Mouse (Mus musculus) layer of hippocampus, postnatal 10 days (tissue): Measurements from ENCODE around the gene Cbl. TPM values are rescaled to one million over a fixed set of nuclear protein-coding genes. Genes with fewer than 3 reads are reported as not detected.

ENCODE experiments used
- DNase-seq, 2 experiments: peaks; one replicate each; pipeline ENCODE4 v3.0.0; 2021; ENCODE audit warnings: low spot score in 2 of 2
- long read RNA-seq: library from polyadenylated mRNA; stranded (forward); transcript quantifications from one replicate; pipeline ENCODE4 v2.0.0, GENCODE M21; 2023
- total RNA-seq, 2 experiments: library from RNA; stranded (reverse); gene quantifications; 2 replicates each; pipeline ENCODE4 v1.2.3; 2021

Cbl gene
- 10 to 100 TPM; 55.1 to 58.4 TPM for total RNA-seq
- long read RNA-seq, partial matches to known transcripts = 0 of 1 reads
- long read RNA-seq, other reads (novel, unspliced or antisense) = 1 of 1 reads

DNA sequence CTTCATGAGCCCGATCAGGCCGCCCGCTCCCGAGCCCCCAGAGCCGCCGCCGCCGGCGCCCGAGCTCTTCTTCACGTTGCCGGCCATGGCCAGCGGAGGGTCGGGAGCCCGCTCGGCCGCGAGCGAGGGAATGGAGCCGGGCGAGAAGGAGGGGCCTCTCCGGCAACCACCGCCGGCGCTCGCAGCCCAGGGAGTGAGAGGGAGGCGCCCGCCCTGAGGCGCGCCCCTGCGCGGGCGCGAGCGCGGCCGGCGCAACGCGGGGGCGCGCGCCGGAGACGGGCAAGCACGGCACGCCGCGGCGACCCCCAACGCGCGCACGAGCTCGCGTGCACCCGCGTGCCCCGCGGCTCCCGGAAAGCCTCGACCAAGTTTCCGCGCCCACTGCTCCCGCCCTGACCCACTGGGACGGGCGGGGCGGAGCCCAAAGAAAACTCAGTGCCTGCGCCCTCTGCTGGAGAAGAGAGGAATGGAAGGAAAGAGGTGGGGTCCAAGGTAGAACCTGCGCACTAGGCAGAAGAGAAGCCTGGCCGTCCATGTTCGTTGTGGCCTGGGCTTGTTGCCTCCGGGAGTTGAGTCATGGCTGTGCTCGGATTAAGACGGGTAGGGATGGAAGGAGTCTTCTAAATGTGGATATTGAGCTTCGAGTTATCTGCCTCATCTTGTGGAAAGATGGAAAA lies at the start of gene Cbl:
Gene Cbl (minus strand): TSS at position 248 of the 677 bp plus-strand sequence.
- peak; percentile 100 for DNase-seq

DNA sequence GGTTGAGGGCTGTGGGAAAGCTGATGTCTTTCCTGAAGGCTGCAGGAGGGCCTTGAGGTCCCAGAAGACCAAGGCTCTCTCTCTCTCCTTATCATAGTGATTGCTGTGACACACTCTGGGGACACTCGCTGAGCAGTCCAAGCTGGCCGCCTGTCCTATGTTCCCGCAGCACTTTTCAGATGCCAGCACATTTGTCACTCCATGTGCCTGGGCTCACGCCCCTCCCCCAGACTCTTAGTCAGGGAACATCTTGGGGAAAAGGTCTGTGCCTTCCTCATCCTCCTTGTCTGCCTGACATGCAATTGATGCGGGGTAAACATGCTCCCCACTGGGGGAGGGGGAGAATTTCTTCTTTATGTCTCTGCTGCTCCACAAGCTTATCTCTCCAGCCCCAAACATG lies 49.3 kb upstream of the Cbl start:
- DNase-seq = no peak

DNA sequence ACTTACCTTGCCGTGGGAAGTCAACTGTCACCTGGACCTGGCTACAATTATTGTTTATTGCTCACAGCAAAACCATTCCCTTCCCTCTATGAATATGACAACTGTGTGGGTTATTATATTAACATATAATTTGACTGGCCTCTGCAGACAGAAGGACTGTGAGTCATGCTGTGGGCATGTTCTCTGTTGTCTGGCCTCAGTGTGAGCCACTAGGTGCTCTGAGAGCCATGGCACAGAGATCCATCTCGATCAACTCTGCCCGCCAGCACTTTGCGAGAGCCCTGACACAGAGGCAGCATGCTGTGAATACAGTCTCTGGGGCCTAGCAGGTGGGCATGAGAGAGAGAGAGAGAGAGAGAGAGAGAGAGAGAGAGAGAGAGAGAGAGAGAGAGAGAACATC lies 36.1 kb upstream of the Cbl start:
- DNase-seq = no peak

DNA sequence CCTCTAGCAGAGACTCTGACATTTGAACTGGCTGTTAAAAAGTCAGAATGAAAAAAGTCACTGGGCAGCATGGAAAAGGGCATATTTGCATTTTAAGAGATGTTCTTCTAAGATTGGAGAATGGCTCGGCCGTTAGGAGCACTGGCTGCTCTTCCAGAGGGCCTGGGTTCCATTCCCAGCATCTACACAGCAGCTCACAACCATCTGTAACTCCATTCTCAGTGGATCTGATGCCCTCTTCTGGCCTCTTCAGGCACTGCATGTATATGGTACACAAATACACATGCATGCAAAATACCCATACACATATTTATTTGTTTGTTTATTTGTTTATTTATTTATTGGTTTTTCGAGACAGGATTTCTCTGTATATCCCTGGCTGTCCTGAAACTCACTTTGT lies 35.2 kb upstream of the Cbl start:
- no peak for DNase-seq

DNA sequence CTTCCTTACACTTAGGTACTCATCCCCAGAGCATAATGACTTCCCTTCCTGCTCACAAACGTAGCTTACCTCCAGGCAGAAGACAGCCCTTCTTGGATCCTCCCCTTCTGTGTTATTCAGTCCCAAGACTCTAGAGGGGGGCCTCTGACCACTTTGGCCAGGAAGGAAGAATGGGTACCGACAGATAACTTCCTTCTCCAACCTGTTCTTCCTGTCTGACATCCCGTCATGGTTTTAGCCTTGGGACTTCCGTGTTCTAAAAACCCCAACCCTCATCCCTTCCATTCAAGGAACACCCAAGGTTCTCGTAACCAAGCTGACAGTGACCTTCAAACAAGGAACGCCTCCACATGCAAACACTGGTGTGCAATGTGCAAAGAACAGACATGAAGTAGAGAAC lies 34.6 kb upstream of the Cbl start, which contains the start of gene Nlrx1:
Gene Nlrx1 (minus strand): TSS at position 168 of the 400 bp plus-strand sequence.
- no peak for DNase-seq

DNA sequence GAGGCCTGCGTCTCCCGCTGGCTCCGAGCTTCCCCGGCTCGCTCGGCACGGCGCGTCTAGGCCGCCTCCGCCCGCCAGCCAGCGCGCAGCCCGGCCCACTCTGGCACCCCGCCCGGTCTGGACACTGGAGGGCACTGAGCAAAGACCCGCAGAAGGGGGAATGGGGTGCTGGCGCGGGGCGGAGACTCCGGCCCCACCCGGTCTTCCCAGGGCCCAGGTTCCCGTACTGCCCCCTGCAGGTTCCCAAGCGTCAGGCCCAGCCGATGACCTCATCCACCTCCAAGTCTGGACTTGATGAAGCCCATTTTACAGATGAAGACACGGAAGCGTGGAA lies 34.1 kb upstream of the Cbl start:
- peak; percentile 90 to 92 for DNase-seq

DNA sequence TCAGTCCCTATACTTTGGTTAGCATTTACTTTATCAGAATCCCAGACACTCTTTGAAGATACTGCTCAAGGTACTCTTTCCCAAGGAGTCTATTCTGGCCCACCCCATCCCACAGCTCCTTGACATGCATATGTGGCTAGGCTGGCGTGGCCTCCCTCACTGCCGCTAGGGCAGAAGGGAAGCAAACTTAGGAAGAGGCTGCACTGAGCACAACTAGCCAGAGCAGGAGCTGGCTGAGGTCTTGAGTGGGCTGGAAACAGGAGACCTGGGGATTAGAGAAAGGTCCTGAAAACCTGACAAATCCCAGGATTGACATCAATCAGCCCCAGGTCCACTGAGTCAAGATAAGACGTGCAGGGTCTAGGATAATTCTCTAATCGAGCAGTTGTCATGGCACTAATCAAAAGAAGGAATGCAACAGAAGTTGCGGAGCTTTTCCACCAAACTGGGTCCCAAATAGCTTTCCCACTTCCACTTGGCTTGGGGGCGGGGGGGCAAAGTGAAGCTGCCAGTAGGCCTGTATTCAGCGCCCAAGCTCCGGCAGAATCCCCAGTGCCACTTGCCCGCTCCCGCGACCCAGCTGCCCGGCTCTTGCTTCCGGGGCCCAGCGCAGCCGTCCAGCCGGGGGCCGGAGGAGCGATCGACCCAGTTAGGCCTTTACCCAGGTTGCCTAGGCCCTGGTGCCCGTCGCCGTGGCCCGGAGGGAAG lies 33.6 kb upstream of the Cbl start:
- peak in 1 of 2 experiments; percentile 36 for DNase-seq

DNA sequence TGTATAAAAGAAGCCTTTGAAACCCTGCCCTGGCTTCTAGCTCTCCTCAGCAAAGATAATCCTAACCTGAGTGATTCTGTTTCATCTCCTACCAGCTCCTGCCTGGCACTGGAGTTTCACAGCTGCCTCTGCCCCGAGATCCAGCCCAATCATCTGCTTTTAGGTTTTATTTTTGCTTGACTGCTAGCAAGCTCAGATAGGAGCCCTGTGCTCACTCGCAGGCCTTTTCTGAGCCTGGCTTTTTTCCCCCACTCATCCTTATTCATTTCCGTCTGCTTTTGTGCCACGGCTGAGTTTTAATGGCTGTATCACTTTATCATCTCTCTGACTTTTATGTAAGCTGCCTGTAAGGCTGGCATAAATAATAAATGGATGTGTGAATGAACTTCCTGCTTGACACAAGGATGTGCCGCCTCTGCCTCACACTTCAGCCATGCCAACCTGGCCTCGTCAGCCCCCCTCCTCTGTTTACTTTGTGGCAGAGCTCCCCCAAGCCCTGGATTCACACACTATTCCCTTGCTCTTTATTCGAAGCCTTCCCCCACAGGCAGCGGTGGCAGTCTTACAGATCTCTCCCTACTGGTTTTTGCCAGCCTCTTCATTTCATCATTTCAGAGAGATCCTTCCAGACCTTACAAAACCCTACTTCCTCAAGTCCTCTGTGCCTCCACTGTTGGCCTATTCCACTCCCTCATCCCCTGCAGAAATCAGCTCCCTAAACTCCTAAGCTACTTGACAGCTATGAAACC lies 32.8 kb upstream of the Cbl start:
- peak in 1 of 2 experiments; percentile 33 for DNase-seq

DNA sequence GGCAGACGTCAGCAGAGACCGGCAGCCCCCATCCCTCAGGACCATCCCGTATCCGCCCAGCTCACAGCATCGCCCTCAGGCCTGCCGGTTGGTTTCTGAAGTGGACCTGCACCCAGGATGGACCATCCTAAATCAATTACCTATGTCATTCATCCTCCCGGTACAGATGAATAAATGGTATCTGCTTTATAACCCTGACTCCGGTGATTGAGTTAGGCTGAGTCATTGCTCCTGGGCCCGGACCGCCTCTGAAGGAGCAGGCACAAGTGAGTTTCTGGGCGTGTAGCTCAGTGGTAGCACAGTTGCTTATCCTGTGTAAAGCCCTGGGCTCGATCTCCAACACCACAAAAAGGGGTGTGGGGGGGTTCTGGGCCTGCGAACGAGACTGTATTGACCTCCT lies 27.5 kb upstream of the Cbl start:
- no peak for DNase-seq

DNA sequence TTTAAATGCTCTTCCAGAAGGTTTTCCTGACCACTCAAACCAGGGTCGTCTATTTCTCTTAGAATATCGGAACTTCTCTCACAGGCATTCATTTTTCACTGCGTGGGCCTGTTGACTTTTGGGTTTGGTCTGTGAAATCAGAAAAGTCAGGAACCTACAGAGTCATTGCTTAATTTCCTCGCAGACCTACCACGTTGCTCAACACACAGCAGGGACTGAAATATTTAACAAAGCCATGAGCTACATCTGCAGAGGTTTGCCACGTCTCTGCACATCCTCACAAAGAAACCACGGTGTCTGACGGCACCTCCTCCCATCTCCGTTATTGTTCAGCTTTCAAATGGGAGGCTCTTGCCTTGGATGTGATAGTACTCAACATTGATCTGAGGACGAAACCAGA lies 25.2 kb upstream of the Cbl start:
- no peak for DNase-seq

DNA sequence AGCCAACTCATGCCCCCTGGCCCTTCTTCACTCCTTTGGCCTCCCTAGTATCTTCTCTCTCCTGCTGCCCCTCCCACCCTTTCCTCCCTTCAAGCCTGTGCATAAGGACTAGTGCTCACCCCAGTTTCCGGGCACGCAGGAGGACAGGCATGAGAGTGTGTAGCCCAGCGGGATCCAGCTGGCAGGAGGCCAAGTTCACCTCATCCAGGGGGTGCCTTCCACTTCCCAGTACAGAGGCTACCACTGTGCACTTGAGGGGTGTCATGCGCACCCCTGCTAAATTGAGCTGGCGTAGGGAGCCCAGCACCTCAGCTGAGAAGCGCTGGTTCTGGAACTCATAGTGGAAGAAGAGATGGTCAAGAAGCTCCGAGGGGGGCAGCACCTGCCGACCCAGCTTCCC lies 22.4 kb upstream of the Cbl start:
- DNase-seq = no peak

DNA sequence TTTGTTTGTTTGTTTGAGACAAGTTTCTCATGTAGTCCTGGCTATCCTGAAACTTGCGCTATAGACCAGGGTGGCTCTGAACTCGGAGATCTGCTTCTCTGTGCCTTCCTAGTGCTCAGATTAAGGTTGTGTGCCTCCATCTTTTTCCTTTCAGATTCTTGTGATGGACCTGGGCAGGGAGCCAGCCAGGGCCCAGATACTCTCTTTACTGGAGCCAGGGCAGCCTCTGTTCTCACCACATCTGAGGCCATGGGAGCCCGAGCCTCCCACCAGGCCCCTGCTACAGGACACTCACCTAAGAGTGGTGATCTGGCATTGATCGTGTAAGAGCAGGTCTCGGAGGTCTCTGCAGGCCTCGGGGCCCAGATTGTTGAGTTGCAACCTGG lies 21.3 kb upstream of the Cbl start:
- no peak for DNase-seq

DNA sequence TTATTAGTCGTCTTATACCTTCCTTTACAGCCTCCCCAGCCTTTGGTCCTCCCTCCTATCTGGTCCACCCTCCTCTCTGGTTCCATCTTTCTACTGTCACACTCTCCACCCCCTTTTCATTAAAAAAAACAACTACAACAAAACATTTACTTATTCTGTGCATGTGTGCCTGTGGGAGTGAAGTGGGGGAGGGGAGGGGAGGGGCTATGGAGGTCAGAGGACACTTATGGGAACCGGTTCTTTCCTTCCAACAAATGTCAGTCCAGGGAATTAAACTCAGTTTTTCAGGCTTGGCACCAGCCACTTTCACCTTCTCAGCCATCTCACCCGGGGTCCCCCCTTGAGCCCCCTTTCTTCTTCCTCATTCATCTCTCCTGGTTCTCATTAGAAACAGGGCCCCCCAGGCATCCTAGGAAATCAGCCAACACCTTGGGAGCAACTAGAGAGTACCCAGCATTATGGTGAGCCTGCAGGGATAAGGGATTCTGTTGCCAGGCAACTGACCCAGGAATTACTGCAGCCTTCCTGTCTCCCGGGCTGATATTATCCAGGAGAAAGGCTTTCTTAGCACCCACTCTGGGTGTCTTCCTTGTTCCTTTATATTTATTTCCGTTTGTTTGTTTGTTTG lies 20.8 kb upstream of the Cbl start:
- no peak for DNase-seq

DNA sequence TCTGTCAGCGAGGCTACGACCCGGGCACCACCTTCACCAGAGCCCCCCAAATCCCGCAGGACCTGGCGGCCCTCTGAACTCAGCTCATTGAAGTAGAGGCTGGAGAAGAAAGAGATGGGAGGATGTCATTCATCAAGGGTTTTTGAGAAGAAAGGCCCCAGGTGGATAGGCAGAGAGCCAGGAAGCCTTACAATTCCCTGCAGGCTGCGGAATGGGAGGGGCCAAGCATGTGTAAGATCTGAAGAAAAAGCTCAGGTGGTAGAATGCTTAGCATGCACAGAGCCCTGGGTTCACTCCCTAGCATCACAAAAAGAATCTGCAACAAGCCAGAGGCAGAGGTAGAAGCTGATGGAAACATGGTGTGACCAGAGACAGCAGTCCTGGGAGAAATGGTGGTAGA lies 19.6 kb upstream of the Cbl start:
- no peak for DNase-seq

DNA sequence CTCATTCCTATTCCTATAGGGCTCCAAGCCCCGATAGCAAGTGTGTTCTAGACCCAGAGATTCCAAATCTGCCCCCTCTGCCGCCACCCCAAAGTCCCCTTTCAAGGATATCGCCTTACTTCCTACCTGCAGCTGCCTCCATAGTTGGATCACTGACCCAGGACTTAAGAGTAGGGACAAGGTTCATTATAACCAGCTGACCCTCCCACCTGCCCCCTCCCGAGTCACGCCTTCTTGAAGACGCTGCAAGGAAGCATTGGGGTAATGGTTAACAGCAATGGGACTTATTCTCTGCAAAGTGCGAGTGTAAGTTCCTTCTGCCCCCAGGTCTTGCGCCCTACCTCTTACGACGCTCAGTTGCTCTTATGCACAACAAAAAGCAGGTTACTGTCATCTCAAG lies 17.5 kb upstream of the Cbl start, which contains the start of gene Pdzd3:
Gene Pdzd3 (minus strand): TSS at position 158 of the 400 bp plus-strand sequence.
- DNase-seq = no peak

DNA sequence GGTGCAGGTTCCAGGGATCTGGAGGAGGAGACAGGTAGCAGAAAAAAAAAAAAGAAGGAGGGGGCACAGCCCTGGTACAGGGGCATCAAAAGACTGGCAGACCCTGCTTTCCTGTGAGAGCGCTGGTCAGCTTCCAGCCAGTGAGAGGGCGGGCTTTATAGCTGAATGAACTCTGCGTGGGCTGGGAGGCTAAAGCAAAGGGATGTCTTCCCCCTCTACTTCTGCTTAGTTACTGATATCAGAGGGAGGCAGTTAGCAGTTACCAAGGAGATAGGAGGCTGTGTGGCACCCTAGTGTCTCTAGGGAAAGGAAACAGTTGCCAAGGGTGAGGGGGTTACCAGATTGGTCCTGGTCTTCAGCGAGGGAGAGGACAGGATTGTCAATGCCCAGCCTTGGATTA lies 16.6 kb upstream of the Cbl start:
- peak in 1 of 2 experiments; percentile 39 for DNase-seq

DNA sequence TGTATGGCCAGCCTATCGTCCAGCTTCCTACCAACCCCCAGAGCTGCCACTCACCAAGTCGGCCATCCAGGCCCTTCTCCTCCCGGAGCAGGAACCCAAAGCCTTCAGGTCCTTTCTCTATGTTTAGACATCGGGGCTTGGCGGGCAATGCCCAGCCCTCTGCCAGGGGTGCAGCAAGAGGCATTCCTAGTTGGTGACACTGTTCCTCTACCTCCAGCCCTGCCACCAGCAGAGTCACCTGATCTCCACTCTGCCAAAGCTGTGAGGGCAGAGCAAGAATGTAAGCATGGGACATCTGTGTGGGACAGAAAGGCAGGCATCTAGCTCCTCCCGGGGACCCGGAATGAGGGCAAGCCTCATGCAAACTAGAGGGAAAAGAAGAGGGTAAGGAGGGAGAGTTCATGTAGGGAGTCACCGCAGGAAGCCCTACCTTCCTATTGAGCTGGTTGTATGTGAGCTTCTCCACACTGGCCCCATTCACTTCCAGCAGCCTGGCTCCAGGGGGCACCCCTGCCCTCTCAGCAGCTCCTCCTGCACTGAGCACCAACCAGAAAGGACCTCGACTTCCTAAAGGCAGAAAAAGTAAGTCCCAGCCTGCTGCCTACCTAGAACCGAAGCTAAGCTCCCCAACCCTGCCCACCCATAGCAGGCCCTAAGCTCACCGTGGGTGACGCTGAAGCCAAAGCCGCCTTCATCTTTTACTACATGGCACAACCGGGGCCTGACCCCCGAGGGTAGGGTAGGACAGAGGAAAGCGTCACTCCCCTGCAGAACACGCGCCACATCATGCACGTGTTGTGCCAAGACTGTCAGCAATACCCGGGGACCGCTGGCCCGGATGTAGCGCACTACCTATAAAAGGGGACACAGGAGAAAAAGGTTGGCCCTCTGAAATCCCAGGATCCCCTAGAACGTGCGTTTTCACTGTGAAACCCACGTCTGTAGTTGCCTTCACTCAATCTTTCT lies 15.6 kb upstream of the Cbl start:
- peak; percentile 69 to 77 for DNase-seq

DNA sequence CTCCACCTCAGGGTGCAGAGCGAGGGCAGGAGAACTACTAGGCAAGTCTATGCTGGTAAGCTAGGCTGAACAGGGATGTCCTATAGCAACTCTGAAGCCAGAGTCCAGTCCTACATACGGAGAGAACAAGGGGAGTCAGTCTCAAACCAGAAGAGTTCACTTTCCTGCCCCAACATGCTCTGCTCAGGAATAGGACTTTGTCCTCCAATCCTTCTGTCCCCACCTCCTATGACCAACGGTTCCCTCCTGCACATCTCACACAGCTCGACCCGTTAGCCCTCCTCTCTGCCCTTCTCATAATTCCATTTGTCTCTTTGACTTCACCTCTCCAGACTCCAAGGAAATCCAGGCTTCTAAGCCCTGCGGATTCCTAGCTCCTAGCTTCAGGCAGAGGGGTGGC lies 14.1 kb upstream of the Cbl start:
- DNase-seq = no peak

DNA sequence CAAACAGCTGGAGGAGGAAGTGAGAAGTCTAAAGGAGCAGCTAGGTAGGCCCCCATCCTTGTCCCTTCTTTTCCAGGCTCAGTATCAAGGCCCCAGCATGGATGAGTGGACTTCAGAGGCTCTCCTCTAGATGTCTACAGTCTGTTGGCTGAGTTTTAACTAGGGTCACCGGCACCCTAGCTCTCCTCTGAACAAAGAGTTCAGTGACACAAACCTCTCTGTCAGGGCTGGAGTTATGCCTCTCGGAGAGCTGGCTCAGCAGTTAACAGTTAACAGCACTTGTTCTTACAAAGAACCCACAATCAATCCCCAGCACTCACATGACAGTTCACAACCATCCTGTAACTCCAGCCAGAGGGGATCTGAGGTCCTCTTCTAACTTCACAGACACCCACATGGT lies 9.8 kb upstream of the Cbl start:
- no peak for DNase-seq

DNA sequence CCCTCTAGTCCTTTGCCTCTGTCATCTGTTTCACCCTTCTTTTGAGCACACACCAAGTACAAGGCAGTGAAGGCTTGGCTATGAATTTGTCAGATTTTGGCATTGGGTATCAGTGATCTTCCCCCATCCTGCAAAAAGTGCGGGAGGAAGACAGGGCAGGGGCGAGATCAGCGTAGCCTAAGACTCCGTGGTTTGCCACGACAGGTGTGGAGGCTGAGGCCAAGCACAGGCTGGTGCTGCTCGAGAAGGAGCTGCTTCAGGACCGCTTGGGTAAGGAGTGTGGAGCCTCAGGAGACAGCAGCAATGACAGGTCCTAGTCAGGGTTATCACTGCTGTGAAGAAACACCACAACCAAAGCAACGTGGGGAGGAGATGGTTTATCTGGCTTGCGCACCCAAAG lies 7.6 kb upstream of the Cbl start:
- DNase-seq = no peak

DNA sequence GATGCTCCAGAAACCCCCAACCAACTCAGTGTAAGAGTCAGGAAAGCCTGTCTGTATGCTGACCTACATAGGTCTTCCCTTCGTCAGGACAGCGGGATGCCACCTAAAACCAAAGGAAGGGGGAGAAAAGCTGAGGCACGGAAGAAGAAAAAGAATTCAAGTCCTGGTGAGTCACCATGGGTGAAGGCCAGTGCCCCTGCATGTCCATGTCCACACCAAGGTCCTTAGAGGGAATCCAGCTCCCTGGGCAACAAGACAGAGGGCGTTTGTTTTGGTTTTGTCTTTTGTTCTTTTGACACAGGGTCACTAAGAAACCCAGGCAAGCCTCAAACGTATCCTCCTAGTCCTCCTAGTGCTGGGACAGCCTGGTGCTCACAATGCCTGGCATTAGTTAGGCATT lies 7.1 kb upstream of the Cbl start:
- no peak for DNase-seq
